Mouse (Mus musculus): ENCODE data around the gene Mrpl36.

Mrpl36 gene

GRCm38 (mm10) chr13:73327827-73328698 lies at the start of gene Mrpl36, which contains the start of gene Ndufs6:
TSS of gene Mrpl36 (plus strand) at chr13:73328513.
TSS of gene Ndufs6 (minus strand) at chr13:73328542.
- DNase-seq (ENCODE audit: low spot score in 2 of 2) = peak; percentile 88 to 95

GRCm38 (mm10) chr13:73279196-73279595 lies 49.1 kb upstream of the Mrpl36 start:
- DNase-seq (ENCODE audit: low spot score in 2 of 2) = no peak

DNA sequence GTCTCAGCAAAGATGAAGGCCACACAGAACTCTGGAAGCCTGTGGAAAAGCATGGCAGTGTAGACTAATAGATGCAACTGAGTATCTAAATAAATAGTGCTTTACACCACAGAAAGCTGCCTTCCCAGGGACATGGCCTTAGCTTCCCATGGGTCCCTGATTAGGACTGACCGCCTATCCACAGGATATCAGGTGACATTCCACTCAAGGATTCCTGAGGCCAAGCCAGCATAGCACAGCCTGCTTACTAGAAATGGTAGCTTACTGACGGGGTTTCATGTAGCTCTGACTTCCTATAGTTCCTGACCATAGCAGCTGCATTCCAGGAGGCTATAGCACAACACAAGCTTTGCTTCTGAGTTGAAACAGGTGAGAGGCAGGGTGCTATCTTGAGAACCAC lies 45.9 kb upstream of the Mrpl36 start:
- DNase-seq (ENCODE audit: low spot score in 2 of 2) = no peak

DNA sequence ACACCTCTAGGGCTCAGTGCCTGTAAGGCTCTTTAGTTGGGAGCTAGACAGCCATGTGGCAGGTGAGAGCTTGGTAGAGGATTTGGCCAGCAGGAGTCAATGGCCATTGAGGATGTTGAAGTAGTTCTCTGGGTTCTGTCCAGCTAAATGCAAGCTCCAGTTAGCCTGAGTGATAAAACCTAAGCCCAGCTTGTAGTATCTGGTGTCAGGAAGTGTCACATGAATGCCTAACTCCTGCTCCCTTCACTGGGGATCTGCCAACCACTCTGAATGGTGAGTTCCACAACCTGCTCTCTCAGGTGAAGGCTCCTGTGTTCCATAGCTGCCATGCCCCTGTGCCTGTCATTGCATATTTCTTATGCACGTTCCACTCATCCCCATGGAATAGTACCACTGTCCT lies 44.8 kb upstream of the Mrpl36 start:
- DNase-seq (ENCODE audit: low spot score in 2 of 2) = no peak

DNA sequence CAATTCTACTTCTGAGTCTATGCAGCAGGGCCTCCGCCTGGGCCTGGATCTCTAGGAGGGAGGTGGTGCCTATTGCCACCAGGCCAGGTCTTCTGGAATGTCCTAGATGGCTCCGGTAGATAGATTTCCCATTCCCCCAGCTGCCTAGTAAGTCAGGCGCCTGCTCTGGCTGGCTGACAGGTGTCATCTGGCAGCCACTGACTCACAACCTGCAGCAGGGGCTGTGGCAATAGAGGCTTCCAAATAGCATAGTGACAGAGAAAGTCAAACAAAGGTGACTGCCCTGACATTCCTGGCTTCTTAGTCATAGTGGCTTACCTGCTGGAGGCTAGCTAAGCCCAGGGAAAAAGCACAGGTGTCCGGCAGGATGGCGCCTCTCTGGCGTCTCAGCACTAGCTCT lies 38.1 kb upstream of the Mrpl36 start:
- no peak for DNase-seq (ENCODE audit: low spot score in 2 of 2)

DNA sequence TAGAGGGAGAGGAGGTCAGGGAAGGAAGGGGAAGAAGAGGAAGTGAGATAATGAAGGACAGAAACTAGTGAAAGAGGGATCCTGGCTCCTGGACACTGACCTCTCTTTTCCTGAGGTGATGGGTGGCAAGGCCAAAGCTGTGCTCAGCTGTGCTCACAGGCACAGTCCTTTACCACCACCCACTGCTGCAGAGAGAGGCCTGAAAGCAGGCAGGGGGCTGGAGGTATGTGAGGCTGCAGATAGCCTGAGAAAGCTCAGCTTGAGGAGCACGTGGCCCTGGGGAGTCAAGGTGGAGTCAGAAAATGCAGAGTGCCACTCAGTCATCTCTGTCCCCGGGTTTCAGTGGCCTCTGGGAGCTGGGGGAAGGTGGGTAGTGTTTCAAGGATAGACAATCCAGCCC lies 37.2 kb upstream of the Mrpl36 start:
- no peak for DNase-seq (ENCODE audit: low spot score in 2 of 2)

- DNase-seq (ENCODE audit: low spot score in 2 of 2) = no peak
These were observed 29.6 kb upstream of the Mrpl36 start for GRCm38 (mm10) chr13:73298717-73299116.

- no peak for DNase-seq (ENCODE audit: low spot score in 2 of 2)
These were observed 29.0 kb upstream of the Mrpl36 start for GRCm38 (mm10) chr13:73299322-73299721.

- DNase-seq (ENCODE audit: low spot score in 2 of 2) = no peak
These were observed 23.6 kb upstream of the Mrpl36 start for GRCm38 (mm10) chr13:73304729-73305128.

- no peak for DNase-seq (ENCODE audit: low spot score in 2 of 2)
These were observed 22.8 kb upstream of the Mrpl36 start for GRCm38 (mm10) chr13:73305398-73306084.

GRCm38 (mm10) chr13:73306085-73306410 lies 22.3 kb upstream of the Mrpl36 start:
- no peak for DNase-seq (ENCODE audit: low spot score in 2 of 2)

DNA sequence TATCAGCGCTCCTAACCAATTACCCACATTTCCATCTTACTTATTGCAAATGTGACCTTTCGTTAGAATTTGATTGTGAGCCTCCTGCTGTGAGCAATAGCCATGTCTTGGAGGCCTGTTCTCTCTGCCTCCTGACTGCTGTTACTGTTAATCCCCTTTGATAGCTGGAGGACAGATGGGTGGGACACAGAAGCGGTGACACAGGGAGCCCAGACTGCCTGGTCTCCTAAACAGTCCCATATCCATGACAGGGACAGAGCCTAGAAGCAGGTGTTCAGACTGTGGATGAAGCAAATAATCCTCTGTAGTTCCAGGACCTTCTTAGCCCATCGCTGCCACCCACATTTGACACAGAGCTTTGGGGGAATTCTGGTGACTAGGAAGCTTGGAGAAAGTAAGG lies 21.9 kb upstream of the Mrpl36 start:
- no peak for DNase-seq (ENCODE audit: low spot score in 2 of 2)

DNA sequence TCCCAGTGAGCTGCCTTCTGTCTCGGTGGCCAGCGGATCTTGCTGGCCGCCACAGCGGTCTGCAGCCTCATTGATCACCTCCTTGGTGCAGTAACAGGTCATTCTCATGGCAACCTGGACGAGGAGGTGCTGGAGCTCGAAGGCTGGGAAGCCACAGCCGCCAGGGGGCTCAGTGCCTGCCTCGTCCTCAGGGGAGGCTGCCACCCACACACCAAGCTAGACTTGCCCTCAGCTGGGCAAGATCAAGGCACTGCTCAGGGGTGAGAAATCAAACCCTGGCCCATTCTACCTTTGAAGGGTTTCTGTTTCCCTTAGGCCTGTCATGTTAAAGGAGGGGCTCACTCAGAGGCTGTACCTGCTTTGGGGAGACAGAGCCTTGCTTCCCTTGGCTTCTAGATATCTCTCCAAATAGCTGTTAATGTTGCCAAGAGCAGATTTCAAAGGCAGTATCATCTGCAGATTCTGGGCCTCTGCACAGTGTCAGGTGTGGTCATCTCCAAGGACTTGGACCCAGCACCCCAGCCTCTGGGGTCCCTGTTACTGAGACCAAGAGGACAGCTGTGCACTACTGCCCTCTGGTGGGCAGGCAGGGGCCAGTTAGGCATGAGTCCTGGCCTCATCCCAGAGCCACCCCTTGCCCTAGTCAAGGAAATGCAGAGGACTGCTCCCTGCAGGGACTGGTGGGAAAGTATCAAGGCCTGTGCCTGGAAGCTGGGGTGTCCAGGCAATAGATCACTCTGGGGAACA lies 18.0 kb upstream of the Mrpl36 start:
- DNase-seq (ENCODE audit: low spot score in 2 of 2) = peak in 1 of 2 experiments; percentile 26

- no peak for DNase-seq (ENCODE audit: low spot score in 2 of 2)
These were observed 8.3 kb upstream of the Mrpl36 start for GRCm38 (mm10) chr13:73320048-73320447.

GRCm38 (mm10) chr13:73322626-73323025 lies 5.7 kb upstream of the Mrpl36 start:
- DNase-seq (ENCODE audit: low spot score in 2 of 2) = no peak

- no peak for DNase-seq (ENCODE audit: low spot score in 2 of 2)
These were observed 4.9 kb upstream of the Mrpl36 start for GRCm38 (mm10) chr13:73323406-73323805.

- DNase-seq (ENCODE audit: low spot score in 2 of 2) = peak; percentile 80 to 89
These were observed 2.7 kb downstream of the Mrpl36 start for GRCm38 (mm10) chr13:73330844-73331501.

- no peak for DNase-seq (ENCODE audit: low spot score in 2 of 2)
These were observed 3.4 kb downstream of the Mrpl36 start for GRCm38 (mm10) chr13:73331736-73332135.

- no peak for DNase-seq (ENCODE audit: low spot score in 2 of 2)
These were observed 8.4 kb downstream of the Mrpl36 start for GRCm38 (mm10) chr13:73336753-73337152.

DNA sequence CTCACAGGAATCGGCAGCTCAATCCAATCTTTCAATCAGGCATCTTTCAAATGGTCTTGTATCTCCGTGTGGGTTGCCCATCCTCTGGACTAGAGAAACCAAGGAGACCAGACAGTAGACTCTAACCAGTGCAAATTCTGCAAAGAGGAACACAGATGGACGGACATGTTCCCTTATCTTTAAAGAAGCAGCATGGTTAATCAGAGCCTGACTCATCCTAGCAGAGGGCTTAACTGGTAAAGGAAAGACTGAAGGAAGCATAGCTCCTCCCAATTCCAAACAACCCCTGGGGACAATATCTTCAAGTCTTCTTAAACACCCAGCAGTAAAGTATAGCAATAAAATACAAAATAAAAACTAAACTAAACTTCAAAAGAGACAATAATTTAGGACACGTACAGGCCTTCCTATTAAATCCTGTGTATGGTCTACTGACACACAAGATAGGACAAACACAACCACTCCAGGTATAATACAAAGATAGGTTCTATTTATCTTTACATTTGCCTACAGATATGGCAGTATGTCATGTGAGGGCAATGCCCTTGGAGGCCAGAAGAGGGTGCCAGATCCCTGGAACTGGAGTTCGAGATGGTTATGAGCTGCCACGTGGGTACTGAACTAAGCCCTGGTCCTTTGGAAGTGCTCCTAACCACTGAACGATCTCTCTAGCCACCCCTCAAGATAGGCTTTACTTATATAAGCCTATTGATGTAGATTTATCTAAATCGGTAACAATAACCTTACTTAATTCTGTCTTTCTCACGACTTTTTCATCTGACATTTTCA lies 17.0 kb downstream of the Mrpl36 start:
- DNase-seq (ENCODE audit: low spot score in 2 of 2) = no peak

GRCm38 (mm10) chr13:73346131-73346530 lies 17.8 kb downstream of the Mrpl36 start:
- DNase-seq (ENCODE audit: low spot score in 2 of 2) = no peak

Data from urinary bladder, postnatal 4 days (tissue).